ENCODE assay signal across 15 mouse cellular contexts in the genomic region with DNA sequence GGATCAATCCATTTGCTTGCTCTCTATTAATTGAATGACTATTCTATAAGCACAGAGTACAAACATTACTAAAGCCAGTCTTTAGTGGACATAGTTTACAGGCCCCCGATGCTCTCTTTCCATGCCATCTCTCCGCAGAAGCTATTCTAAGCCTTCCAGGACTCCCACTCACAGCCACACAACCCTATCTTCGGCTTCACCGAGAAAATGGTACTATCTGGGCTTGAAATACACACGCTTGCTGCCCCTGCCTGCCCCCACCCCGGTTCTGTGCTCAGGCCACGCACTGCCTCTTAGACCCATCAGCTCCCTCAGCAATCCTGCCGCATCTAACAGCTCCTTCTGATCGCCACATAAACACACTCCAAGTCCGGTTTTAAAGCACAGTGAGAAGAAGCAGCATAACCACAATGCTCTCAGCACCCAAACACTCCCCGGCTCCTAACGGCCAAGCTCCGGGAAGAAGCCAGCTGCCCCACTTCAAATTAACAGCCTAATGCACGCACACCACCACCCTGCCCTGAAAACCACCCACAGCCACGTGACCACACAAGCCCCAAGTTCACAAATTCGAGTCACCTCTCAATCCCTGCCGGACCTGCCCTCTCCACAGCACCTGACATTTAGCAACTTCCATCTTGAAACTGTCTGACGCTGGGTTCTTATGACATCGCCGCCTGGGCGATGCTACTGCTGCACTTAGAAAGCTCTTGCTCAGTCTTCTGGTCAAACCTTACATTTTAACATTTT.
DNase-seq lines count a peak whose midpoint lies in the region; ATAC-seq lines count a peak whose summit lies in the region.
"Had no signal": no experiment of that assay in that cellular context is flagged by ENCODE, and none has a peak within 500 bp of the region (broad histone marks: within the 10 kb centered on the region; RNA-seq: fewer than 3 reads in every experiment).

No protein-coding gene starts in this region.

- H3K9me3 ChIP-seq in stomach, embryonic 16.5 days (replicated peaks; ENCODE audit: control insufficient read depth, low read length), result no peaks in the 10 kb centered on the region
- H3K9me3 ChIP-seq: forebrain, embryonic 10.5 days had no signal

- WGBS in stomach, embryonic 16.5 days, result 53% methylated on average over 21 of the region's 21 CpGs

- H3K4me1 ChIP-seq in stomach, embryonic 16.5 days (ENCODE audit: control insufficient read depth, insufficient read depth, low read length), result peaks cover 13% of the 10 kb centered on the region

- peak overlapping the region; percentile 51 for H3K27ac ChIP-seq in stomach, embryonic 16.5 days (ENCODE audit: low read length)
- H3K27ac ChIP-seq: forebrain, embryonic 10.5 days had no signal

- no peaks in the 10 kb centered on the region for H3K27me3 ChIP-seq in stomach, embryonic 16.5 days (ENCODE audit: control insufficient read depth, insufficient read depth, low read length)

- H3K36me3 ChIP-seq in stomach, embryonic 16.5 days (ENCODE audit: control insufficient read depth, insufficient read depth, low read length), result no peaks in the 10 kb centered on the region
- H3K36me3 ChIP-seq: forebrain, embryonic 10.5 days; G1E had no signal

- H3K4me2 ChIP-seq in stomach, embryonic 16.5 days (ENCODE audit: low read depth, low read length), result peak overlapping the region; percentile 37; the same call in 1 of the 2 replicates

- H3K9ac ChIP-seq in stomach, embryonic 16.5 days (ENCODE audit: low read length), result no peak overlapping the region

- no peak overlapping the region for H3K4me3 ChIP-seq in stomach, embryonic 16.5 days (replicated peaks; ENCODE audit: low read length)
- H3K4me3 ChIP-seq: forebrain, embryonic 10.5 days had no signal

- DNase-seq in heart, adult 11 months, result peak; percentile 86
- no peak for DNase-seq in heart, postnatal 4 days
- DNase-seq in kidney, postnatal 4 days, result peak; percentile 44 to 55
- no peak for DNase-seq in kidney, adult 11 months
- DNase-seq in right cerebral cortex, adult 18-20 months, result peak; percentile 39
- no peak for DNase-seq in right cerebral cortex, postnatal 10 days (ENCODE audit: low spot score in 2 of 2)
- no peak for DNase-seq in retina, postnatal 1 day
- DNase-seq: cerebellum, adult 9-10 months; gastrocnemius, postnatal 36 days; left cerebral cortex, postnatal 4 days; lung, adult 18-20 months; midbrain, embryonic 14.5 days had no signal

- ATAC-seq in stomach, embryonic 16.5 days (ENCODE audit: insufficient read depth, low FRiP score), result no peak; the same call in 1 of the 2 replicates

Comparison
In these comparisons a context has a peak if more than half of its experiments do, and no peak if none do; other contexts are left out.
1. DNase-seq: peak in heart, adult 11 months (single experiment), kidney, postnatal 4 days (2 of 2) and right cerebral cortex, adult 18-20 months (single experiment); none in heart, postnatal 4 days (single experiment), kidney, adult 11 months (single experiment), right cerebral cortex, postnatal 10 days (0 of 2) and retina, postnatal 1 day (single experiment).